Mouse (Mus musculus) heart, embryonic 12.5 days (tissue): ENCODE data around the gene Hes1. TPM values are rescaled to one million over a fixed set of nuclear protein-coding genes. Genes with fewer than 3 reads are reported as not detected.

Source experiments
- polyA plus RNA-seq: library from polyadenylated mRNA; unstranded; fragments of >200 nt; fragmentation: Nextera tagmentation; extraction: Ambion mirVana; gene quantifications from 2 replicates; pipeline ENCODE4 v1.2.1, GENCODE M21; 2016

Hes1 gene
- polyA plus RNA-seq, 1 experiment from 2014 or later, result 32.7 TPM

Other genes with a start within 250 kb of the Hes1 start
- not detected in 2 replicates for gene Cpn2, start 203.1 kb downstream of the Hes1 start, polyA plus RNA-seq
- gene Lrrc15, start 218.9 kb downstream of the Hes1 start, polyA plus RNA-seq, result 0.46 and 0.81 TPM in 2 replicates
- 2.7 and 4.8 TPM in 2 replicates for gene Gp5, start 246.4 kb downstream of the Hes1 start, polyA plus RNA-seq